Mouse (Mus musculus) kidney, adult 2 months (tissue): ENCODE data around the gene Tfr2. TPM values are rescaled to one million over a fixed set of nuclear protein-coding genes. Genes with fewer than 3 reads are reported as not detected.

ENCODE experiments used
- DNase-seq: peaks from one replicate; pipeline ENCODE4 v3.0.0; 2021
- H3K27ac ChIP-seq: fragments of 200-500 bp; 2 replicates; pipeline ENCODE4 v1.5.1; 2012; ENCODE audit warnings: low read depth, low read length, control low read depth, inconsistent platforms; ENCODE audit not compliant: insufficient read depth
- H3K27me3 ChIP-seq: fragments of 200-500 bp; replicated peaks from 2 replicates; pipeline ENCODE4 v1.6.1; 2012; ENCODE audit warnings: mild to moderate bottlenecking, moderate library complexity, low read length, inconsistent platforms; ENCODE audit not compliant: control insufficient read depth, insufficient read depth
- H3K36me3 ChIP-seq: fragments of 200-500 bp; 2 replicates; pipeline ENCODE4 v1.6.1; 2012; ENCODE audit warnings: mild to moderate bottlenecking, moderate library complexity, low read length, inconsistent platforms; ENCODE audit not compliant: control insufficient read depth, insufficient read depth
- H3K4me1 ChIP-seq: fragments of 200-500 bp; 2 replicates; pipeline ENCODE4 v1.6.1; 2011; ENCODE audit warnings: low read length; ENCODE audit not compliant: control insufficient read depth, insufficient read depth
- H3K4me3 ChIP-seq: fragments of 200-500 bp; 2 replicates; pipeline ENCODE4 v1.5.1; 2011; ENCODE audit warnings: mild to moderate bottlenecking, low read depth, low read length, control low read depth; ENCODE audit not compliant: insufficient read depth
- CTCF ChIP-seq: fragments of 200-500 bp; conservative IDR thresholded peaks from 2 replicates; pipeline ENCODE4 v1.5.1; 2011; ENCODE audit warnings: low read depth, mild to moderate bottlenecking, control low read depth, low read length, moderate library complexity, mixed read lengths; ENCODE audit not compliant: insufficient read depth, insufficient read length
- POLR2A ChIP-seq: fragments of 200-500 bp; IDR thresholded peaks from one replicate; pipeline ENCODE4 v1.6.1; 2011; ENCODE audit warnings: low read depth, low read length, control low read depth
- WGBS: fragments of 180-500 bp; shearing (Covaris S2); methylation state at CpG from one replicate; pipeline ENCODE4 v1.1.7; 2018; 5-methylcytosine and 5-hydroxymethylcytosine counted together
- polyA plus RNA-seq: library from polyadenylated mRNA; depleted of rRNA; stranded (reverse); fragments of >200 nt; gene quantifications from 2 replicates; pipeline ENCODE4 v1.2.3, GENCODE M21; 2012; rRNA removed

The Tfr2 gene
- polyA plus RNA-seq, 1 experiment, result 1.2 TPM

DNA sequence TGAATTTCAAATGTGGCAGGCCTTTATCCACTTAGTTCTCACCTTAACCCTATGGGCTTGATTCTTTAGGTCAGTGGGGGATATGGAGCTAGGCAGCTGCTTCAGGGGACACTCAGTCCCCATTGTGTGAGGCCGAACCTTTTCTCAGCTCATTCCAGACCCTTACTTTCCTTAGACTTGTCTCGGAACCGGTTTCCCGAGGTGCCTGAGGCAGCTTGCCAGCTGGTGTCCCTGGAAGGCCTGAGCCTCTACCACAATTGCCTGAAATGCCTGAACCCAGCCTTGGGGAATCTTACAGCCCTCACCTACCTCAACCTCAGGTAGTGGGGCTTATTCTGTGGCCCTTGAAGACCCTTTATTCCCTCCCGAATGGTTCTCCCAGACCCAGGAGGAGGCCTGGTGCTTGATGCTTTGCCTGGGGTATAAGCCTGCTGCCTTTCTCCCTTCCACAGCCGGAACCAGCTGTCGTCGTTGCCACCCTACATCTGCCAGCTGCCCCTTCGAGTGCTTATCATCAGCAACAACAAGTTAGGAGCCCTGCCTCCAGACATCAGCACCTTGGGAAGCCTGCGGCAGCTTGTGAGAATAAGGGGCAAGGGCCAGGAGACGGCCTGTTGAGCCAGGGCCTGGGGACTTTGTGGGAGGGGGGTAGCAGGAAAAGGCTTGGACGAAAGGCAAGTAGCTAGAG is 63.9 kb downstream of the Tfr2 start:
- peaks cover 18% of the 10 kb centered on the region for H3K4me1 ChIP-seq
- DNase-seq, result peak; percentile 54
- H3K27me3 ChIP-seq, result no peaks in the 10 kb centered on the region
- TF ChIP-seq CTCF (no peak), POLR2A (no peak)
- peaks cover 2% of the 10 kb centered on the region for H3K36me3 ChIP-seq
- 58% methylated on average over 12 of the region's 12 CpGs for WGBS
- H3K4me3 ChIP-seq, result no peak overlapping the region
- H3K27ac ChIP-seq, result no peak overlapping the region

Other genes with a start within 250 kb of the Tfr2 start
- 21.6 and 25.9 TPM in 2 replicates for gene Slc12a9, start 236.2 kb upstream of the Tfr2 start, polyA plus RNA-seq
- gene Ephb4, start 219.7 kb upstream of the Tfr2 start, polyA plus RNA-seq, result 49.1 and 53.3 TPM in 2 replicates
- gene Zan, start 92.8 kb upstream of the Tfr2 start, polyA plus RNA-seq, result 0.16 and 0.19 TPM in 2 replicates
- 38.9 and 39.1 TPM in 2 replicates for gene Pop7, start 67.3 kb upstream of the Tfr2 start, polyA plus RNA-seq
- gene Gigyf1, start 51.3 kb upstream of the Tfr2 start, polyA plus RNA-seq, result 24.4 and 26.9 TPM in 2 replicates
- gene Epo, start 36.6 kb upstream of the Tfr2 start, polyA plus RNA-seq, result 0.38 TPM in 1 of 2 replicates, not detected in the other
- gene Gnb2, start 36.3 kb upstream of the Tfr2 start, polyA plus RNA-seq, result 645 and 701 TPM in 2 replicates
- 0.12 and 0.16 TPM in 2 replicates for gene Actl6b, start 16.3 kb upstream of the Tfr2 start, polyA plus RNA-seq
- 84.2 and 86.6 TPM in 2 replicates for gene Mospd3, start 31.2 kb downstream of the Tfr2 start, polyA plus RNA-seq
- 160 and 179 TPM in 2 replicates for gene Pcolce, start 43.9 kb downstream of the Tfr2 start, polyA plus RNA-seq
- gene Fbxo24, start 59.2 kb downstream of the Tfr2 start, polyA plus RNA-seq, result 0.20 and 0.41 TPM in 2 replicates
- 39.4 and 45.5 TPM in 2 replicates for gene Lrch4, start 59.3 kb downstream of the Tfr2 start, polyA plus RNA-seq
- gene Gm20605, start 59.3 kb downstream of the Tfr2 start, polyA plus RNA-seq, result 12.2 and 19.8 TPM in 2 replicates
- gene Sap25, start 71.5 kb downstream of the Tfr2 start, polyA plus RNA-seq, result 61.1 and 77.6 TPM in 2 replicates
- gene Irs3, start 75.9 kb downstream of the Tfr2 start, polyA plus RNA-seq, result 4.2 and 4.4 TPM in 2 replicates
- 36.5 and 48.1 TPM in 2 replicates for gene Agfg2, start 114.9 kb downstream of the Tfr2 start, polyA plus RNA-seq
- gene Nyap1, start 171.8 kb downstream of the Tfr2 start, polyA plus RNA-seq, result 3.1 and 4.1 TPM in 2 replicates
- gene Tsc22d4, start 175.9 kb downstream of the Tfr2 start, polyA plus RNA-seq, result 71.2 and 78.4 TPM in 2 replicates
- 30.6 and 36.6 TPM in 2 replicates for gene Ppp1r35, start 209.0 kb downstream of the Tfr2 start, polyA plus RNA-seq
- 41.0 and 42.9 TPM in 2 replicates for gene Mepce, start 217.8 kb downstream of the Tfr2 start, polyA plus RNA-seq
- gene Zcwpw1, start 218.0 kb downstream of the Tfr2 start, polyA plus RNA-seq, result 1.6 and 2.5 TPM in 2 replicates